Mouse (Mus musculus) midbrain, embryonic 13.5 days (tissue): ENCODE data around the gene Thada. TPM values are rescaled to one million over a fixed set of nuclear protein-coding genes. Genes with fewer than 3 reads are reported as not detected.

Source experiments
- ATAC-seq: fragments of 200-750 bp; cut with Nextera tagmentation; 2 replicates; pipeline ENCODE4 v1.8.0; 2017; ENCODE audit warnings: mild to moderate bottlenecking, moderate TSS enrichment, moderate library complexity
- H3K27ac ChIP-seq: fragments of 300-500 bp; sonication (generic); 2 replicates; pipeline ENCODE4 v1.5.1; 2015; ENCODE audit warnings: inconsistent platforms, mild to moderate bottlenecking, moderate library complexity
- H3K27me3 ChIP-seq: fragments of 300-500 bp; sonication (generic); 2 replicates; pipeline ENCODE4 v1.6.1; 2015; ENCODE audit warnings: mild to moderate bottlenecking, inconsistent platforms
- H3K36me3 ChIP-seq: fragments of 300-500 bp; sonication (generic); 2 replicates; pipeline ENCODE4 v1.6.1; 2015; ENCODE audit warnings: mild to moderate bottlenecking, inconsistent platforms
- H3K4me1 ChIP-seq: fragments of 300-500 bp; sonication (generic); replicated peaks from 2 replicates; pipeline ENCODE4 v1.6.1; 2015; ENCODE audit warnings: inconsistent platforms
- H3K4me2 ChIP-seq: fragments of 300-500 bp; sonication (generic); replicated peaks from 2 replicates; pipeline ENCODE4 v1.6.1; 2015; ENCODE audit warnings: moderate library complexity, mild to moderate bottlenecking, inconsistent platforms
- H3K4me3 ChIP-seq: fragments of 300-500 bp; sonication (generic); replicated peaks from 2 replicates; pipeline ENCODE4 v1.5.1; 2015; ENCODE audit warnings: mild to moderate bottlenecking, inconsistent platforms
- H3K9ac ChIP-seq: fragments of 300-500 bp; sonication (generic); replicated peaks from 2 replicates; pipeline ENCODE4 v1.6.1; 2015; ENCODE audit warnings: mild to moderate bottlenecking, inconsistent platforms
- H3K9me3 ChIP-seq: fragments of 300-500 bp; sonication (generic); 2 replicates; pipeline ENCODE4 v1.6.1; 2016; ENCODE audit warnings: mild to moderate bottlenecking, inconsistent platforms
- WGBS: fragments of 180-500 bp; shearing (Covaris S2); methylation state at CpG from one replicate; pipeline ENCODE4 v1.1.7; 2015; 5-methylcytosine and 5-hydroxymethylcytosine counted together
- polyA plus RNA-seq: library from polyadenylated mRNA; unstranded; fragments of >200 nt; fragmentation: Nextera tagmentation; extraction: Ambion mirVana; gene quantifications from 2 replicates; pipeline ENCODE4 v1.2.1, GENCODE M21; 2015

Thada gene
- polyA plus RNA-seq, 1 experiment from 2014 or later, result 7.6 TPM

GRCm38 (mm10) chr17:84497559-84497958, 31.6 kb upstream of the Thada start:
- no peaks in the 10 kb centered on the region for H3K27me3 ChIP-seq
- WGBS, result 64% methylated on average over 2 of the region's 2 CpGs
- no peak overlapping the region for H3K9ac ChIP-seq
- no peaks in the 10 kb centered on the region for H3K9me3 ChIP-seq
- H3K4me2 ChIP-seq, result no peak overlapping the region
- H3K4me1 ChIP-seq, result no peaks in the 10 kb centered on the region
- no peak for ATAC-seq
- H3K4me3 ChIP-seq, result no peak overlapping the region
- H3K27ac ChIP-seq, result no peak overlapping the region
- no peaks in the 10 kb centered on the region for H3K36me3 ChIP-seq

DNA sequence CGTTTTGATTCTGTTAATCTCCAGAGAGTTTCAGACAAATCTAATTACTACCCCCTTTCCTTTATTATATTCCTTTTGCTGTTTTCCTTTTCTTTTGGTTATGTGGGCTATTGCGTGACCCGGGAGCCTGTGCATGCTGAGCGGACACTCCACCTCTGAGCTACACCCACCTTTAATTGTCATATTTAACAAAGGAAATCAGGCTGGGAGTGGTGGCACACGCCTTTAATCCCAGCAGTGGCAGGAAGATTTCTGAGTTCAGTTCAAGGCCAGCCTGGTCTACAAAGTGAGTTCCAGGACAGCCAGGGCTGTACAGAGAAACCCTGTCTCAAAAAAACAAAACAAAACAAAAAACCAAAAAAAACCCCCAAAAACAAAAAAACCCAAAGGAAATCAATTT, 31.0 kb upstream of the Thada start:
- no peak overlapping the region for H3K27ac ChIP-seq
- 84% methylated on average over 5 of the region's 5 CpGs for WGBS
- H3K4me1 ChIP-seq, result no peaks in the 10 kb centered on the region
- no peak for ATAC-seq
- no peaks in the 10 kb centered on the region for H3K27me3 ChIP-seq
- no peak overlapping the region for H3K4me2 ChIP-seq
- no peak overlapping the region for H3K9ac ChIP-seq
- H3K4me3 ChIP-seq, result no peak overlapping the region
- no peaks in the 10 kb centered on the region for H3K36me3 ChIP-seq
- no peaks in the 10 kb centered on the region for H3K9me3 ChIP-seq

DNA sequence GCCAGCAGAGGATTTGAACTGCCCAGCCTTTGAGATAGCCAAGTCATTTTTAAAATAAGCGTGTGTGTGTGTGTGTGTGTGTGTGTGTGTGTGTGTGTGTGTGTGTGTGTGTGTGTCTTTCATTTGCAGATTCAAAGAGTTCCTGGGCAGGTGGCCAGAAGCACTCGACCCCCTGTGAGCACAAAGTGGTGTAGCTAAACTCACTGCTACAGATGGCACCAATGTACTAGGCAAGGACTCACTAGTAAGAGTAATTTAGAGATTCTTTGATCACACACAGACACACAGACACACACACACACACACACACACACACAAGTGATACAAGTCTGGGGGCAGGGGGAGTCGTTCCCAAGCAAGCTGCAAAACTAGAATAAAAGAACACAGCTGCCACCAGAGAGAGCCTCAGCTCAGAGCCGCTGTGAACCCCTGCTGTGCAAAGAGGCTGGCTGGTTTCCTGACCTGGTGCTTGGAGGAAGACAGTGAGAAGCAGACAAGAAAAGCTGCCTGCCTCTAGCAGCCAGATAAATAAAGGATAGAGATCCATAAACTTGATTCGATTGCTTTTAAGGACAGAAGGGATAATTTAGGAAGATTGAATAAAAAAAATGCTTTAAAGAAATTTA, 26.4 kb upstream of the Thada start:
- no peaks in the 10 kb centered on the region for H3K9me3 ChIP-seq
- H3K4me3 ChIP-seq, result no peak overlapping the region
- H3K36me3 ChIP-seq, result no peaks in the 10 kb centered on the region
- H3K27ac ChIP-seq, result no peak overlapping the region
- no peak overlapping the region for H3K4me2 ChIP-seq
- H3K27me3 ChIP-seq, result no peaks in the 10 kb centered on the region
- peak; percentile 30; the same call in 1 of the 2 replicates for ATAC-seq
- H3K4me1 ChIP-seq, result no peaks in the 10 kb centered on the region
- H3K9ac ChIP-seq, result no peak overlapping the region
- 37% methylated on average over 5 of the region's 5 CpGs for WGBS

GRCm38 (mm10) chr17:84487415-84487814, 21.4 kb upstream of the Thada start:
- Histone ChIP-seq H3K4me2 (no peak overlapping the region), H3K36me3 (no peaks in the 10 kb centered on the region), H3K9ac (no peak overlapping the region), H3K27ac (no peak overlapping the region), H3K4me3 (no peak overlapping the region), H3K9me3 (no peaks in the 10 kb centered on the region), H3K4me1 (no peaks in the 10 kb centered on the region), H3K27me3 (no peaks in the 10 kb centered on the region)
- WGBS, result 84% methylated on average over 2 of the region's 2 CpGs
- ATAC-seq, result no peak

GRCm38 (mm10) chr17:84483673-84484320, 17.8 kb upstream of the Thada start:
- no peaks in the 10 kb centered on the region for H3K27me3 ChIP-seq
- H3K4me3 ChIP-seq, result no peak overlapping the region
- 86% methylated on average over 6 of the region's 6 CpGs for WGBS
- H3K27ac ChIP-seq, result no peak overlapping the region
- H3K9me3 ChIP-seq, result no peaks in the 10 kb centered on the region
- no peak overlapping the region for H3K4me2 ChIP-seq
- 0 out of 2 replicates have a peak, but pooled peaks cover 8% of the 10 kb centered on the region for H3K4me1 ChIP-seq
- no peaks in the 10 kb centered on the region for H3K36me3 ChIP-seq
- H3K9ac ChIP-seq, result no peak overlapping the region
- ATAC-seq, result no peak

DNA sequence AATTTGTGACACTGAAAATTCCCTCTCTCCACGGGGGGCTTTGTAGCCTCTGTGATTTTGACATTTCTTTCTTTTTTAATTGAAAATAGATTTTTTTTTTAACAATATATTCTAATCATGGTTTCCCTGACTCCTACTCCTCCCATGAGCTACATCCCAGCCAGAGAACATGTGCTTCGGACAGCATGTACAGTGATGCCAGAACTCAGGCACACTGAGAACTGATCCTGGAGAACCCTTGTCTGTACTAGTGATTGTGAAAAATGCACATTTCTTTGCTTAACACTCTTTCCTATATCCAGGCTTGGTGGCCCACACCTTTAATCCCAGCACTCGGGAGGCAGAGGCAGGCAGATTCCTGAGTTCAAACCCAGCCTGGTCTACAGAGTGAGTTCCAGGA, 16.8 kb upstream of the Thada start:
- Histone ChIP-seq H3K4me3 (no peak overlapping the region), H3K4me1 (0 out of 2 replicates have a peak, but pooled peaks cover 8% of the 10 kb centered on the region), H3K27ac (no peak overlapping the region), H3K27me3 (no peaks in the 10 kb centered on the region), H3K9ac (no peak overlapping the region), H3K36me3 (no peaks in the 10 kb centered on the region), H3K4me2 (no peak overlapping the region), H3K9me3 (no peaks in the 10 kb centered on the region)
- ATAC-seq, result no peak
- 88% methylated on average over 3 of the region's 3 CpGs for WGBS

DNA sequence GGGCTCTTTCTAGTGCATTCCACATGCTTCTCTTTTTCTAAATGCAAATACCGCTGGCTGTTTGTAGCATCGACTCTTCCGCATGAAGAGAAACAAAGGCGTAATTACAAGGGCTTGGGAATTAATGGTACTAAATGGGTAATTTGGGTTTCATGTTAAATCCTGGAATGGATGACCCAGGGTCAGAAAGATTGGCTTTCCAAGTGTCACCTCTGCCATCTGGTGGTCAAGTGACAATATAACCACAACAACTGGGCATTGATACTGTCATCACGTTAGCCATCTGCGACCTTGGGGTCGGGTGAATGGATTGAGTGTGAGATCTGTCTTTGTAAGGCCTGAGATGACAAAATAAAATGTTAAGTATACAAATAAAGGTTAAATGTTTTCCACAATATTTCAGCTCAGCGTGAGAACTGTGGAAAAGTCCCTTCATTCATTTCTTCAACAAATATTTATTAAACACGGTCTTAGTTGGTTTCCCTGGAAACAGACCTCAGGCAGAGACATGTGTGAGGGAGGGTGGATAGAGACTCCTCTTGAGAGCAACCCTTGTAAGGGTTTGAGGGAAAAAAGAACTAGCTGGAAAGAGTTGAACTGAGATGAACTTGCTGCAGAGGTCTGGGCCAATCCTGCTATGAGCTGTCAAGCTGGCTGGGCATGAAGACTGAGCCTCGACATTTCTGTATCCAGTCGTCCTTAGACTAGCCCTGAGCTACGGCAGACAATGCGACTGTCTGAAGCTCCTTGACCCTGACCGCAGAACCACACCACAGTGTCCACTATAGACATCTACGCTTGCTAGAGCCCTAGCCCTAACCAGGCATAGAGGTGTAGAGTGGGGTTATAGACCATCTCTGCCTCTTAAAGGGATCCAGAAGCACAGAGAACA, 14.7 kb upstream of the Thada start:
- H3K4me2 ChIP-seq, result no peak overlapping the region
- no peaks in the 10 kb centered on the region for H3K27me3 ChIP-seq
- no peaks in the 10 kb centered on the region for H3K9me3 ChIP-seq
- ATAC-seq, result 0 out of 2 replicates have a peak, but pooled peaks have one; percentile 27
- H3K4me1 ChIP-seq, result 0 out of 2 replicates have a peak, but pooled peaks cover 8% of the 10 kb centered on the region
- H3K4me3 ChIP-seq, result no peak overlapping the region
- H3K9ac ChIP-seq, result no peak overlapping the region
- no peaks in the 10 kb centered on the region for H3K36me3 ChIP-seq
- no peak overlapping the region for H3K27ac ChIP-seq
- 38% methylated on average over 15 of the region's 15 CpGs for WGBS

GRCm38 (mm10) chr17:84478276-84478675, 12.3 kb upstream of the Thada start:
- 78% methylated on average over 4 of the region's 4 CpGs for WGBS
- ATAC-seq, result no peak

DNA sequence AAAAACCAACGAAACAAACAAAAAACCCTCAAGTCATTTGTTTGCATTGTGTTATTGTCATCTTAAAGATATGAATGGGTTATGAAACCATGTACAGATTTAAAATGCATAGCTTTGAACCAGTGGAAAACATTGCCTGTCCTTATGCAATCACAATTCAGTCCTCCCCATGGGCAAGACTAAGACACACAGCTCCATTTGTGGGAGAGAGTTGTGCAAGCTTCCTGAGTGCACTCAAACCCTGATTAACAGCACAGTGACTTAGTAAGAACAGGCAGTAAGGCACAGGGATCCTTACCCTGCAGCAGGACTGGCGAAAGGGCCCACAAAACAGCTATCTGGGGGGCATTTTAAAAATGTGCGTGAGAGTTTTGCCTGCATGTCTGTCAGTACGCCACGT, 11.2 kb upstream of the Thada start:
- WGBS, result 87% methylated on average over 5 of the region's 5 CpGs
- no peak for ATAC-seq

More at GRCm38 (mm10) chr17:84478276-84478675, 12.3 kb upstream of the Thada start:
- H3K9ac ChIP-seq, result no peak overlapping the region
- H3K4me1 ChIP-seq, result 0 out of 2 replicates have a peak, but pooled peaks cover 8% of the 10 kb centered on the region
- H3K4me3 ChIP-seq, result no peak overlapping the region
- H3K9me3 ChIP-seq, result no peaks in the 10 kb centered on the region
- H3K4me2 ChIP-seq, result no peak overlapping the region
- H3K36me3 ChIP-seq, result no peaks in the 10 kb centered on the region
- H3K27me3 ChIP-seq, result no peaks in the 10 kb centered on the region
- H3K27ac ChIP-seq, result no peak overlapping the region

GRCm38 (mm10) chr17:84474312-84474711, 8.3 kb upstream of the Thada start:
- Histone ChIP-seq H3K9ac (no peak overlapping the region), H3K27ac (no peak overlapping the region), H3K4me2 (no peak overlapping the region), H3K4me3 (no peak overlapping the region), H3K4me1 (no peaks in the 10 kb centered on the region), H3K27me3 (no peaks in the 10 kb centered on the region), H3K36me3 (no peaks in the 10 kb centered on the region), H3K9me3 (no peaks in the 10 kb centered on the region)
- ATAC-seq, result no peak
- 64% methylated on average over 4 of the region's 4 CpGs for WGBS

More for the DNA sequence above, 11.2 kb upstream of the Thada start:
- Histone ChIP-seq H3K9me3 (no peaks in the 10 kb centered on the region), H3K4me3 (no peak overlapping the region), H3K4me2 (no peak overlapping the region), H3K27ac (no peak overlapping the region), H3K27me3 (no peaks in the 10 kb centered on the region), H3K9ac (no peak overlapping the region), H3K4me1 (0 out of 2 replicates have a peak, but pooled peaks cover 8% of the 10 kb centered on the region), H3K36me3 (no peaks in the 10 kb centered on the region)

DNA sequence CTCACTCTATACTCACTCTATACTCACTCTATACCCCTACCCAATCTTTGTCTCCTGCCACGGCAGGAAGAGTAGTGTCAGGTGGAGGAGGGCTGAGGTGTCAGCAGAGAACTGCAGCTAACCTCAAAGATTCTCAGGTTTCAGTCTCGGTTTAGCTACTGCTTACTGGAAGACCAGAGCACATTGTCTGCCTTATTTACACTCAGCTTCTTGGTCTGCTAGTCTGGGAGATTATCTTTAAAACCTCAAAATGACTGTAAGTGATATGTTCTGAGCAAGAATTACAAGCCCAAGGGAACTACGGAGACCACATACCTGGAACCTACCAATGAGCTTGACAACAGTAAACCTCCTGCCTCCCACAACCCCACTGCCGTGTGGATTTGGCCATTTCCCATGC, 31.0 kb downstream of the Thada start:
- Histone ChIP-seq H3K4me2 (no peak overlapping the region), H3K4me1 (no peaks in the 10 kb centered on the region), H3K27me3 (no peaks in the 10 kb centered on the region), H3K4me3 (no peak overlapping the region), H3K9me3 (no peaks in the 10 kb centered on the region), H3K36me3 (peaks cover 83% of the 10 kb centered on the region), H3K9ac (no peak overlapping the region), H3K27ac (no peak overlapping the region)
- 93% methylated on average over 4 of the region's 4 CpGs for WGBS
- ATAC-seq, result no peak

- Histone ChIP-seq H3K9me3 (no peaks in the 10 kb centered on the region), H3K27ac (no peak overlapping the region), H3K9ac (no peak overlapping the region), H3K36me3 (peaks cover 83% of the 10 kb centered on the region), H3K4me1 (no peaks in the 10 kb centered on the region), H3K4me3 (no peak overlapping the region), H3K4me2 (no peak overlapping the region), H3K27me3 (no peaks in the 10 kb centered on the region)
- no peak for ATAC-seq
Measured at GRCm38 (mm10) chr17:84434233-84434632, 31.8 kb downstream of the Thada start.
